In the genomic region with DNA sequence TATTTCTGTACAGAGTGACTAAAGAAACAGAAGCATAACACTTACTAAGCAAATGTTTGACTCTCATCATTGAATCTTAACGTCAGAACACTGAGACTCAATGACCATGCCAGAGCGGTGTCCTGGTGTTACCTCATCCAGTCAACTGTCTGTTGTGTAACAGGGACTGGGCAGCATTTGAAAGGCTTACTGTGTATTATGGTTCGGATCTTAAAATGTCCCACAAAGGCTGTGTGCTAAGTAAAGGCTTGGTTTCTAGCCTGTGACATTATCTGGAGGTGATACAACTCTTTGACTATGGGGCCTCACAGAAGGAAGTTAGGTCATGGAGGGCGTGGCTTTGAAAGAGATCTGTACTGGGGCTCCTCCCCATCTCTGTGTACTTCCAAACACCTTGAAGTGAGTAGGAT, we compare ENCODE assay signal across 10 mouse cellular contexts.
DNase-seq lines count a peak whose midpoint lies in the region; ATAC-seq and TF ChIP-seq lines count a peak whose summit lies in the region.
"Had no signal": no experiment of that assay in that cellular context is flagged by ENCODE, and none has a peak within 500 bp of the region (broad histone marks: within the 10 kb centered on the region; RNA-seq: fewer than 3 reads in every experiment).

No protein-coding gene starts in this region.

- DNase-seq in heart, adult 11 months, result peak; percentile 96
- DNase-seq in heart, postnatal 14 days, result no peak
- peak; percentile 60 for DNase-seq in CH12.LX (ENCODE audit: extremely low read depth)
- DNase-seq in fat pad, adult 2 months (ENCODE audit: extremely low read depth, low read depth, low spot score), result peak; percentile 67
- DNase-seq in liver, embryonic 13.5 days, result peak; percentile 22
- DNase-seq in layer of hippocampus, adult 2 months (ENCODE audit: low spot score in 2 of 2), result no peak
- no peak for DNase-seq in adrenal gland, adult 8-10 months
- DNase-seq in hindbrain, postnatal 0 days (ENCODE audit: low spot score), result no peak
- DNase-seq: lung, adult 2 months had no signal

- H3K4me2 ChIP-seq in CH12.LX (ENCODE audit: insufficient read depth, low read depth, poor library complexity, severe bottlenecking), result no peak overlapping the region
- H3K4me2 ChIP-seq in liver, embryonic 13.5 days, result 0 out of 2 replicates have a peak overlapping the region, but pooled peaks have one; percentile 13
- no peak overlapping the region for H3K4me2 ChIP-seq in hindbrain, postnatal 0 days (ENCODE audit: low read depth, low read length)

- H3K4me1 ChIP-seq in CH12.LX (ENCODE audit: control insufficient read depth in 1 of 2, insufficient read depth in 2 of 2), result peaks cover 7 to 37% of the 10 kb centered on the region in 2 experiments
- peaks cover 28% of the 10 kb centered on the region for H3K4me1 ChIP-seq in liver, embryonic 13.5 days (replicated peaks)
- no peaks in the 10 kb centered on the region for H3K4me1 ChIP-seq in hindbrain, postnatal 0 days (ENCODE audit: insufficient read depth, low read length)

- no peaks in the 10 kb centered on the region for H3K27me3 ChIP-seq in CH12.LX (replicated peaks)
- no peaks in the 10 kb centered on the region for H3K27me3 ChIP-seq in liver, embryonic 13.5 days
- H3K27me3 ChIP-seq in hindbrain, postnatal 0 days (ENCODE audit: insufficient read depth, low read length), result no peaks in the 10 kb centered on the region

- no peak overlapping the region; the same call in 1 of the 2 replicates for H3K27ac ChIP-seq in CH12.LX (ENCODE audit: insufficient read depth, low read depth)
- peak overlapping the region; percentile 30; the same call in 1 of the 2 replicates for H3K27ac ChIP-seq in liver, embryonic 13.5 days
- no peak overlapping the region; the same call in 1 of the 2 replicates for H3K27ac ChIP-seq in layer of hippocampus, adult 2 months
- no peak overlapping the region for H3K27ac ChIP-seq in hindbrain, postnatal 0 days

- 53% methylated on average over 4 of the region's 4 CpGs for WGBS in liver, embryonic 13.5 days (ENCODE audit: insufficient replicate concordance)
- 90% methylated on average over 4 of the region's 4 CpGs for WGBS in hindbrain, postnatal 0 days

- in situ Hi-C loops in CH12.LX (cut with MboI; ENCODE audit: low pct_ligation_motif_present, low pct_unique_long_range_greater_than_20kb, low sequenced_read_pairs), result no loop called here

- dilution Hi-C loops in CH12.LX (cut with MboI; ENCODE audit: extremely low pct_ligation_motif_present, extremely low pct_unique_long_range_greater_than_20kb, low sequenced_read_pairs), result no loop called here

- no peak for TF ChIP-seq CTCF in CH12.LX (conservative IDR thresholded peaks at IDR 0.05 in 1 of 2, IDR thresholded peaks at IDR 0.05 in 1 of 2; ENCODE audit: low read depth in 2 of 2, low read length in 2 of 2)
- TF ChIP-seq CTCF in layer of hippocampus, adult 2 months (conservative IDR thresholded peaks at IDR 0.05), result no peak
- TF ChIP-seq CTCF in hindbrain, postnatal 0 days (IDR thresholded peaks at IDR 0.05; ENCODE audit: low read depth), result no peak

- intact Hi-C loops in heart, postnatal 14 days (cut with DNase I), result loop anchor here (10.0 kb wide), 1 partner anchor 122 kb away; no protein-coding TSS in a partner anchor

- TF ChIP-seq POLR2A in CH12.LX (IDR thresholded peaks at IDR 0.05; ENCODE audit: low read depth, low read length), result no peak

- peaks cover 67 to 80% of the 10 kb centered on the region in 2 experiments for H3K36me3 ChIP-seq in CH12.LX (replicated peaks in 1 of 2; ENCODE audit: control insufficient read depth in 1 of 2, insufficient read depth in 1 of 2, low read length in 1 of 2)
- H3K36me3 ChIP-seq in liver, embryonic 13.5 days, result peaks cover 63% of the 10 kb centered on the region
- H3K36me3 ChIP-seq in hindbrain, postnatal 0 days (ENCODE audit: insufficient read depth, low read length), result peaks cover 51% of the 10 kb centered on the region

- peak; percentile 65 for ATAC-seq in liver, embryonic 13.5 days (ENCODE audit: low read depth)
- ATAC-seq in hindbrain, postnatal 0 days, result no peak
- ATAC-seq: inflammation-experienced regulatory T-cells, adult 6 months had no signal

- no peaks in the 10 kb centered on the region for H3K79me2 ChIP-seq in CH12.LX (replicated peaks; ENCODE audit: control insufficient read depth, extremely low read depth, insufficient read depth, poor library complexity, severe bottlenecking)

- no peak for TF ChIP-seq RAD21 in CH12.LX (IDR thresholded peaks at IDR 0.05; ENCODE audit: low read depth, low read length)

- TF ChIP-seq EP300 in CH12.LX (IDR thresholded peaks at IDR 0.05; ENCODE audit: low read length), result no peak

- no peaks in the 10 kb centered on the region for H3K9me3 ChIP-seq in CH12.LX (replicated peaks; ENCODE audit: low read length)
- H3K9me3 ChIP-seq in liver, embryonic 13.5 days (replicated peaks), result no peaks in the 10 kb centered on the region
- no peaks in the 10 kb centered on the region for H3K9me3 ChIP-seq in hindbrain, postnatal 0 days (ENCODE audit: low read length)

- H3K4me3 ChIP-seq in CH12.LX (replicated peaks in 1 of 3; ENCODE audit: low read depth in 2 of 3, low read length in 2 of 3, poor library complexity in 1 of 3), result no peak overlapping the region
- no peak overlapping the region for H3K4me3 ChIP-seq in liver, embryonic 13.5 days (replicated peaks)
- no peak overlapping the region for H3K4me3 ChIP-seq in layer of hippocampus, adult 2 months
- no peak overlapping the region for H3K4me3 ChIP-seq in hindbrain, postnatal 0 days (ENCODE audit: low read length)

- H3K9ac ChIP-seq in CH12.LX (ENCODE audit: insufficient read depth, low read depth), result no peak overlapping the region
- H3K9ac ChIP-seq in liver, embryonic 13.5 days, result no peak overlapping the region
- no peak overlapping the region for H3K9ac ChIP-seq in hindbrain, postnatal 0 days (replicated peaks; ENCODE audit: low read length)

TF ChIP-seq in CH12.LX, 34 proteins besides CTCF, POLR2A, EP300 and RAD21:
- TF ChIP-seq USF2 (conservative IDR thresholded peaks at IDR 0.05; ENCODE audit: low read depth, low read length) (no peak), MAZ (IDR thresholded peaks at IDR 0.05; ENCODE audit: low read depth, low read length) (no peak), MYC (IDR thresholded peaks at IDR 0.05; ENCODE audit: low read depth, low read length) (no peak), MXI1 (IDR thresholded peaks at IDR 0.05; ENCODE audit: low read depth, low read length) (no peak), ZMIZ1 (IDR thresholded peaks at IDR 0.05; ENCODE audit: low read depth, low read length) (no peak), ZKSCAN1 (IDR thresholded peaks at IDR 0.05; ENCODE audit: borderline replicate concordance, low read depth, low read length) (no peak), NELFE (IDR thresholded peaks at IDR 0.05; ENCODE audit: low read depth, low read length) (no peak), KAT2A (IDR thresholded peaks at IDR 0.05; ENCODE audit: insufficient replicate concordance, low read length) (no peak), E2F4 (IDR thresholded peaks at IDR 0.05; ENCODE audit: insufficient replicate concordance, low read depth, low read length) (no peak), PAX5 (IDR thresholded peaks at IDR 0.05; ENCODE audit: low read length) (no peak), JUN (IDR thresholded peaks at IDR 0.05; ENCODE audit: insufficient read depth, low read depth, low read length) (no peak), UBTF (IDR thresholded peaks at IDR 0.05; ENCODE audit: low read depth, low read length) (no peak)
TF ChIP-seq in CH12.LX: peak in this region for 0.

Comparison
In these comparisons a context has a peak if more than half of its experiments do, and no peak if none do; other contexts are left out.
1. DNase-seq: peak in heart, adult 11 months (single experiment), CH12.LX (single experiment), fat pad, adult 2 months (single experiment) and liver, embryonic 13.5 days (single experiment); none in heart, postnatal 14 days (0 of 2), layer of hippocampus, adult 2 months (0 of 2), adrenal gland, adult 8-10 months (single experiment) and hindbrain, postnatal 0 days (single experiment).